Mouse (Mus musculus) spleen, adult 12 weeks (tissue): ENCODE measurements around the gene Gal3st2.
"Not testable (repeated sequence)": the region's sequence is repeated elsewhere in the genome, so short reads cannot be mapped to it uniquely, and the experiment has no call there.

Experiments used
- DNase-seq: peaks from one replicate; pipeline ENCODE4 v3.0.0; 2022; ENCODE audit warnings: low spot score

Gal3st2 gene

DNA sequence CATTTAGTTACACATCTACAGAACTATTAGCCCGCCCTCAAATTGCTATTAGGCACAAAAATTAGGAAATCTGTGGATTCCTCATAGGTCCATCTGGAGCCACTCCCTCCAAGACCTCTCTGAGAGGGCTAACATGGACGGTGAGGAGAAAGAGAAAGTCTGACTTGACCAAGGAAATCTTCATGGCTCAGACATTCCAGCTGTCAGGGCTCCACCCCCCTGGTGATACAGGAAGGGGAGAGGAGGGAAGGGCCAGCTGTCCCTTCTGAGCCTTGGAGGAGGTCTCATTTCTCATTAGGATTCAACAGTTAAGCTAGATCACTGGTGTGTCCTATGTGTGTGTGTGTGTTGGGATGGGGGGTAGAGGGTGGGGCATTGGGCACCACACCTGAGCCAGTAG is at the start of gene Gal3st2:
Gal3st2 (plus strand) TSS at position 259 of the 400 bp plus-strand sequence.
- not testable (repeated sequence) for DNase-seq

- no peak for DNase-seq
These were observed 49.5 kb upstream of the Gal3st2 start for GRCm38 (mm10) chr1:93811495-93812039.

DNA sequence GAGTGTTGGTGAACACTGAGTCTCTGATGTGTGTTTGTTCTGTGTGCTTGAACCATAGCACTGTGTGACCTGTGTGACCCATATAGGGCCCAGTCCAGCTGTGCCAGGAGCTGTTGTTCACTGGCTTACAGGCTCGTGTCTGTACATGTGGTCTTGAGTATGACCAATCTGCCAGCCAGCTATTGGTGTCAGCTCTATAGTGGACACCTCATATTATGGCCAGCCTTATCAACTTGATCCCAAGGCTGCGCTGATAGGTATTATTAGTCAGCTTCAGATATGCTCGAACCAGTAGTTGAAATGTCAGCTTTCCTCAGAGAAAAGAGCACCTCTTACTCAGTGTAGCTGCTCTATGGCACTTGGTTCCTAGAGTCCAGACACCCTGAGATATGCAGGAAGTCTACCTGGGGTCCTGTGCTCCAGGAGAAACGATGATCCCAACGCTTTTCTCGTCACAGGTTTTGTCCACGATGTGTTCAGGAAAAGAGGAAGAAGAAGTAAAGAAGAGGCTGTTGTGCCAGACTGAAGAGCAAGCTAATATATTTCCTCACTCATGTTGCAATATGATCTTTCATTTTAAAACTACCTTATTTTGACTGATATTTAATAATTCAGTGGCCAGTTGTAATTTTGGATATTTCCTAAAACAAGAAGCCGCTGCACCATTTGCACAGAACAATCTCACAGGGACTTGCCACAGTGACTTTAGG is 43.1 kb upstream of the Gal3st2 start:
- DNase-seq, result no peak

- DNase-seq, result no peak
These were observed 42.4 kb upstream of the Gal3st2 start for GRCm38 (mm10) chr1:93818722-93819121.

- no peak for DNase-seq
These were observed 37.2 kb upstream of the Gal3st2 start for GRCm38 (mm10) chr1:93823796-93824495.

DNA sequence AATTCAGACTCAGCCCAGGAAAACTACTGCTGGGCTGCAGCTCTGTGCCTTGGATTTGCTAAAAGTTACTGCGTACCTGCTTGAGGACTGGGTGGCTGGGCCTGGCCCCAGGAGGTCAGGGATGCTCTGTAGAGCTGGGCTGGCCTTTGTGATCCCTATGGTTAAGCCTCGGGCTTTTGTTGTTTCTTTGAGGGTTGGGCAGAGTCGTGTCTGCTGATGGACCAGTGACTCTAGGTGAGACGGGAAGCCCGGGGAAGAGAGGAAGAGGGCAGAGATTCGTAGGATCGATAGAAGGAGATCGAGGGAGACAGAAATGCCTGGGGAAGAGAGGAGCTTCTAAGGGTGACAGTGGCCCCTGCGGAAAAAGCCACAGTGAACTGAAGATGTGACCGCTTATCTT is 36.5 kb upstream of the Gal3st2 start, which contains the start of gene D2hgdh:
D2hgdh (plus strand) TSS at position 301 of the 400 bp plus-strand sequence.
- no peak for DNase-seq

DNA sequence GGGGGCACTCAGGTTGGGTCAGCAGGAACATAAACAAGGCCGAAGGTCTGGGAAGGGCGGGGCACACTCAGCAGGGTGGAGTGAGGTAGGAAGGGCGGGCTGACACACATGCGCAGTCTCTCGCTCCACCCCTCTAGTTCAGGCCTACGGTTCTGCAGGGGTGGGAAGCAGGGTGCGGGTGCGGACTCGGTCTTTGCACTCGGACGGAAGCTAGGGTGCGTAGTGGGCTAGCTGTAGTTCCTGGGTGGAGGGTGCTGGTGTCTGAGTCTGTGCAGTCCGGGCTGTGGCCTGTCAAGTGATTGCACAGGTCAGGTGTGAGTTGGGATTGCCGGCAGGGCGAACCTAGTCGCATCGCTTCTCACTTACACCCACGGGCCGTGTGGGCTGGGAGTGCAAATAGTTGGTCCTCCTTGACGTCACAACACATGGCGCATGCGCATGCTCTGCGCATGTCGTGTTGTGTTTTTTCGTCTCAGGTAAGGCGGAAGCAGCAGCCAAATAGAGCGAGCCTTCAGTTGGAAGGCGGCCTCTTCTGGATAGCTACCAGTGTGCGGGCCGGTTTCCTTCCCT is 35.9 kb upstream of the Gal3st2 start:
- DNase-seq, result peak; percentile 91

DNA sequence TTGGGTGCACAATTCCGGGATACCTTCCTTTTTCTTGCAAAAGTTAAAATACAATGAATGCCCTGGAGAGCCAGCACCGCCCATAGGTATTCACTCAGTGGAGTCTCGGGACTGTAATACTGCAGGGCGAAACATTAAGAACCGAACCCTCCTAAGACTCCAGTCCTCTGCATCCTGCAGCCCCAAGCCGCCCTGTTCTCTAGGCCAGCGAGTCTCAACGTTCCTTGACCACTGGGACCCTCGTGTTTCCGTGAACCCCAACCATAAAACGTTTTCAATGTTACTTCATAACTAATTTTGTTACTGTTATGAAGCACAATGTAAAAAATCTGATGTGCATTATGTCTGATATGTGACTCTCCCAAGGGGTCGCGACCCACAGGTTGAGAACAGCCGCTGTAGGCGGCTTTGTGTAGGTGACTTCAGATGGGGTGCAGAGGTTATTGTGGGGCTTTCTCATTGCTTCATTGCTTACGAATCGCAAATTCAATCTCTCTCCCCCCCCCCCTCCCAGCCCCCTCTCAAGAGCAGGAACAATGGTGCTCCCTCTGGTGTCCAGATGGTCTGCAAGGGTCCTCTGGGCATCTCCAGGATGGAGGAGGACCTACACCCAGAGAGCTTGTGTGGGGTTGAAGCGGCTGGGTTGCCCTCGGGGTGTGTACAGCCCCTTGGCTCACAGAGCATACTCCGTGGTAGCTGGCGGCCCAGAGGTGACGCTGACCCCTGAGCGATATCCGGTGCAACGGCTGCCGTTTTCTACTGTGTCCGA is 35.2 kb upstream of the Gal3st2 start:
- no peak for DNase-seq

GRCm38 (mm10) chr1:93826540-93826835 is 34.6 kb upstream of the Gal3st2 start:
- DNase-seq, result no peak

DNA sequence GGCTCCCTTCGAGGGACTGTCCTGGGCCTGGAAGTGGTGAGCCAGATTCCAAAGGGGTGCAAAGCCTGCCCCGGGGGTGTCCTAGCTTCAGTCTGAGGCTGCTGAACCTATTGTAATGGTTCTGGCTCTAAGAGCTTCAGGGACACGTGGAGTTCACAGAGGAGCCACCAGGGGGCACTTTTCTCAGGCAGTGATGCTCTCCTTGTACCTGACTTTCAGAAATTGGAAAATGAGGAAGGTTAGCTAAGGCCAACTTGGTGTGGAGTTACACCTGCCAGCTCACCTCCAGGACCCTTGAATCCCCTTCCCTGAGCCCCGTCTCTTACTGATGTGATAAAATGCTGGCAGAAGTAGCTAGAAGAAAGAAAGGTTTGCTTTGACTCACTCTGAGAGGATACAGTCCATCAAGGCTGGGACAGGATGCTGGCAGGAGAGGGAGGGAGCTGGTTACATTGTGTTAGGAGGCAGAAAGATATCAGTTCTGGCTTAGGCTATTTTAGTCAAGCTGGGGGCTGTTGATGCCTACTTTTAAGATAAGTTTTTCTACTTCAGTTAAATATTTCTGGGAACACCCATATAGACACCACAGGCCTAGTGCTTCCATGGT is 28.2 kb upstream of the Gal3st2 start:
- DNase-seq, result not testable (repeated sequence)

- DNase-seq, result no peak
These were observed 26.4 kb upstream of the Gal3st2 start for GRCm38 (mm10) chr1:93834671-93835150.

GRCm38 (mm10) chr1:93835211-93835610 is 25.9 kb upstream of the Gal3st2 start:
- DNase-seq, result no peak

GRCm38 (mm10) chr1:93835876-93836531 is 25.1 kb upstream of the Gal3st2 start:
- DNase-seq, result no peak

- DNase-seq, result no peak
These were observed 24.6 kb upstream of the Gal3st2 start for GRCm38 (mm10) chr1:93836532-93836913.

- DNase-seq, result no peak
These were observed 23.8 kb upstream of the Gal3st2 start for GRCm38 (mm10) chr1:93837335-93837734.

DNA sequence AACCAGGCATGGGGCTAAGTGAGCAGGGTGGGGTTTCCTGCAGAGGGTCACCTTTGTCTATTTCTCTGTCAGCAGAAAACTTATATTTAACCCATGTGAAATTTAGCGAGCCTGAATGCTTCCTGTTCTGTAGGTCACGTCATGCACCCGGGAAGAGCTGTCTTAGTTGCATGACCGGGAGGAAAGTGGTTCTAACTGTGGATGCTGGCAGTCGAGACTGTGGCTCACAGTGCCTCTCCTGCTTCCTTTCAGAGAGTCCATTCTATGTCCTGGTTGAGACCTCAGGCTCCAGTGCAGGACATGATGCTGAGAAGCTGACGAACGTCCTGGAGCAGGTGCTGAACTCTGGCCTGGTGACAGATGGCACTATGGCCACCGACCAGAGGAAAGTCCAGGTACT is 22.5 kb upstream of the Gal3st2 start:
- DNase-seq, result not testable (repeated sequence)

GRCm38 (mm10) chr1:93845766-93846366 is 15.2 kb upstream of the Gal3st2 start:
- DNase-seq, result not testable (repeated sequence)

- not testable (repeated sequence) for DNase-seq
These were observed 5.3 kb upstream of the Gal3st2 start for GRCm38 (mm10) chr1:93855790-93856189.

DNA sequence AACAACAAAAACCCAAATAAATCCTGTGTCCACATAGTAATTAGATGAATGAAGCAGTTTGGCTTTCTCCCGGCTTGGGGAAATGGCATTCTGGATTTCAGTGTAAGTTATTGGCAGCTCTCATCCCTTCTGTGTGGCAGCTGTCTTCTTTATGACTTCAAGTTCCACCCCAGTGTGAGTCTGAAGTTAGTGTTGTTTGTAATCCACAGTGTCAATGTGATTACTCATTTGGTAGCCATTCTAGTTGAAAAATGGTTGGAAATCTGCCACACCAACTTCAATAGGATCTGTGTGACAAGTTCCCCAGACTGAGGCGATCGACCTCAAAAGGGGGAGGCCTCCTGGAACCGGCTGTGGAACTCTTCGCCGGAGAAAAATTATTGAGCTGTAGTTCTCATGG is 3.7 kb upstream of the Gal3st2 start:
- DNase-seq, result no peak

DNA sequence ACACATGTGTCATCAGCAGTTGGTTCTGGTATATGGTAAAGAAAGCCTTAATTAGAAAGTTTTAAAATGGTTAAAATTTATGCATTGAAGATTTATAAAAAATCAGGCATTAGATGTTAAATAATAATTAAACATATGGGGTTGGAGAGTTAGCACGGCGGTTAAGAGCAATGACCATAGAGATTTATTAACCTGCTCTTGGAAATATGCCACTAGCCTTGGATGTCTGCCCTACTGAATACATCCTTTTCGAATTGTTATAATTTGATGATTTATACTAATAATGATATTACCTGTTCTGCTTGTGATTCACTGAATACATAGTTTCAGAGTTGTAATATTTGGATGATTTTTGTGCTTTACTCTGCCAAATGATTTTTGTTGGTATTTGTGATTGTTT is 3.1 kb upstream of the Gal3st2 start:
- no peak for DNase-seq

DNA sequence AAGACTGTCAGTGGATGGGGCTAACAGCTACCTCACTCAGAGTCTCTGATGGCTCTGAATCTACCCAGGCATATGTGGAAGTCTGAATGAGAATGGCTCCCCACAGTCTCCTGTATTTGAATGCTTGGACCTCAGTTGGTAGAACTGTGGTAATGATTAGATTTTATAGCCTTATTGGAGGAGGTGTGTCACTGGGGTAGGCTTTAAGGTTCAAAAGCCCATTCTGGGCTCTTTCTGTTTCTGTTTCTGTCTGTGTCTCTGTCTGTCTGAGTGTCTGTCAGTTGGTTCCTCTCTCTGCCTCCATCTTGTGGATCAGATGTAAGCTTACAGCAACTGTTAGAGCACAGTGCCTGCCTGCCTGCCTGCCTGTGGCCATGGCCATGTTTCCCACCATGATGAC is 1.5 kb upstream of the Gal3st2 start:
- no peak for DNase-seq
